Mouse (Mus musculus) ES-Bruce4 (cell line): ENCODE measurements at regions not wholly inside any gene's neighbourhood (a gene's known extent, or its start where the extent isn't known, plus 50 kb on each side); places are given as distances from the start of the nearest gene placed in this dataset.

Source experiments
- CTCF ChIP-seq: IDR thresholded peaks from one replicate; pipeline ENCODE4 v1.8.1; 2011; ENCODE audit warnings: low read depth, low read length
- EP300 ChIP-seq: IDR thresholded peaks from 2 replicates; pipeline ENCODE4 v1.6.1; 2011; ENCODE audit warnings: low read depth, low read length; ENCODE audit not compliant: insufficient read depth
- POLR2A ChIP-seq: IDR thresholded peaks from one replicate; pipeline ENCODE4 v1.8.1; 2011; ENCODE audit warnings: low read length; ENCODE audit not compliant: insufficient read depth

DNA sequence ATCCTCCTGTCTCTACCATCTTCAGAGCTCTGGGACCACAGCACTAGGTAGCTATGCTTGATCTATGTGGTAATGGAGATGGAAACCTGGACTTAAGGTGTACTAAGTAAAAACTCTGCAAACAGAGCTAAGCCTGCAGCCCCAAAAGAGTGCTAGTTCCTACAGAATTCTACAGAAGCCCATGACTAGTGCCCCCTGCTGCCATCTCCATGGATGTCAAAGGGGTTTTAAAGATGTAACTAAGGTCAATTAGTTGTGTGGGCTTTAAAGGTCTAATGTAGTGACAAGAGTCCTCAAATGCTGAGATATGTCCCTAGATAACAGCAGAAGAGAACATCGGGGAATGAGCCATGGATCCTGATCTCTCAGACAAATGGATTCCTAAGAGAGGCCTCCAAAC, 212.1 kb downstream of the Trib2 start:
- TF ChIP-seq CTCF (no peak), POLR2A (no peak), EP300 (no peak)
